Mouse (Mus musculus) lung, postnatal 4 days (tissue): Measurements from ENCODE around the gene Zfp316.

Experiments used
- DNase-seq, 2 experiments: peaks; one replicate each; pipeline ENCODE4 v3.0.0; 2021

The Zfp316 gene

GRCm38 (mm10) chr5:143220996-143221395 lies 48.8 kb downstream of the Zfp316 start:
- no peak for DNase-seq

- no peak for DNase-seq
Observed at GRCm38 (mm10) chr5:143213832-143214231, 56.0 kb downstream of the Zfp316 start.

GRCm38 (mm10) chr5:143205015-143205414 lies 64.8 kb downstream of the Zfp316 start:
- DNase-seq = no peak
